In the genomic region with DNA sequence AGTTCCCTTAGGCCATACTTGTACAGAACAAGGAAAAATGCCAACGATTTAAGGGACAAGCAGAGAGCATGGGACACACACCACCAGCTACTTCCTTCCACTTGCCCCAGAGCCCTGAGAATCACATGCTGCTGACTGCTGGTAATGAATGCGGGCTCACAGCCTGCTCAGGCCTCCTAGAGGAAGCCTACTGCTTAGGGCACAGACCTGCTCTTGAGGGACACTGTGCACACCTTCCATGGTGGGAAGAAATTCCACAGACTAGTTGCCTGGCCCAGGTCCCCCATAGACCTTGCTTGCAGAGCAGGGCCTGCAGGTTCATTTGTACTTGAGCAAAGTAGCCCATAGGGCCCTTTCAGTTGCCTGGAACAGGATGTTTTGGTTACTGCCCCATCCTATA, we compare ENCODE assay signal across 19 mouse cellular contexts. TPM values are rescaled to one million over a fixed set of nuclear protein-coding genes. Genes with fewer than 3 reads are reported as not detected.
"Had no signal": no experiment of that assay in that cellular context is flagged by ENCODE, and none has a peak within 500 bp of the region (broad histone marks: within the 10 kb centered on the region; RNA-seq: fewer than 3 reads in every experiment).

No protein-coding gene starts in this region.

- H3K4me3 ChIP-seq: limb, embryonic 12.5 days; limb, embryonic 15.5 days; midbrain, embryonic 12.5 days; midbrain, embryonic 15.5 days; neural tube, embryonic 12.5 days; neural tube, embryonic 15.5 days; stomach, embryonic 15.5 days had no signal

- H3K4me2 ChIP-seq: limb, embryonic 12.5 days; limb, embryonic 15.5 days; liver, embryonic 11.5 days; lung, embryonic 14.5 days; midbrain, embryonic 12.5 days; midbrain, embryonic 15.5 days; neural tube, embryonic 12.5 days; neural tube, embryonic 15.5 days; stomach, embryonic 15.5 days had no signal

- H3K9me3 ChIP-seq: limb, embryonic 15.5 days; midbrain, embryonic 12.5 days; midbrain, embryonic 15.5 days; neural tube, embryonic 12.5 days; neural tube, embryonic 15.5 days; stomach, embryonic 15.5 days had no signal

- DNase-seq: left cerebral cortex, postnatal 4 days; liver, postnatal 0 days; lung, embryonic 14.5 days; retina, postnatal 1 day; right cerebral cortex, postnatal 25 days; spleen, adult 18-20 months; thymus, postnatal 25 days had no signal

- ATAC-seq: intestine, postnatal 0 days; liver, postnatal 0 days; lung, postnatal 0 days; midbrain, embryonic 15.5 days had no signal

- H3K27me3 ChIP-seq: limb, embryonic 12.5 days; limb, embryonic 15.5 days; midbrain, embryonic 12.5 days; midbrain, embryonic 15.5 days; neural tube, embryonic 12.5 days; neural tube, embryonic 15.5 days; stomach, embryonic 15.5 days had no signal

- H3K27ac ChIP-seq: limb, embryonic 12.5 days; limb, embryonic 15.5 days; liver, embryonic 14.5 days; macrophage; midbrain, embryonic 12.5 days; midbrain, embryonic 15.5 days; neural tube, embryonic 12.5 days; neural tube, embryonic 15.5 days; stomach, embryonic 15.5 days had no signal

- H3K36me3 ChIP-seq: midbrain, embryonic 12.5 days; midbrain, embryonic 15.5 days; neural tube, embryonic 12.5 days; neural tube, embryonic 15.5 days had no signal

- H3K9ac ChIP-seq: limb, embryonic 12.5 days; limb, embryonic 15.5 days; liver, embryonic 14.5 days; liver, postnatal 0 days; lung, embryonic 14.5 days; midbrain, embryonic 12.5 days; midbrain, embryonic 15.5 days; neural tube, embryonic 12.5 days; neural tube, embryonic 15.5 days; stomach, embryonic 15.5 days had no signal

- H3K4me1 ChIP-seq: limb, embryonic 15.5 days; stomach, embryonic 15.5 days had no signal

RNA-seq across cellular contexts. Expression of a gene that starts 42.8 kb away (rescaled TPM):
- polyA plus RNA-seq: macrophage had no signal
